Mouse (Mus musculus) right cerebral cortex, postnatal 4 days (tissue): ENCODE results near the gene Dhcr24.

ENCODE experiments used
- DNase-seq: peaks from one replicate; pipeline ENCODE4 v3.0.0-alpha.2; 2022

Dhcr24 gene

GRCm38 (mm10) chr4:106562006-106562405 is 1.2 kb downstream of the Dhcr24 start:
- DNase-seq = no peak

- no peak for DNase-seq
Observed at GRCm38 (mm10) chr4:106562837-106563790, 2.3 kb downstream of the Dhcr24 start.

- DNase-seq = no peak
Observed at GRCm38 (mm10) chr4:106564161-106564560, 3.3 kb downstream of the Dhcr24 start.

- DNase-seq = no peak
Observed at GRCm38 (mm10) chr4:106569680-106570079, 8.8 kb downstream of the Dhcr24 start.

- no peak for DNase-seq
Observed at GRCm38 (mm10) chr4:106571081-106571724, 10.4 kb downstream of the Dhcr24 start.

GRCm38 (mm10) chr4:106575022-106575421 is 14.2 kb downstream of the Dhcr24 start:
- no peak for DNase-seq

GRCm38 (mm10) chr4:106577511-106577910 is 16.7 kb downstream of the Dhcr24 start:
- DNase-seq = no peak

GRCm38 (mm10) chr4:106581176-106581864 is 20.5 kb downstream of the Dhcr24 start:
- no peak for DNase-seq

GRCm38 (mm10) chr4:106581865-106582204 is 21.0 kb downstream of the Dhcr24 start:
- no peak for DNase-seq

GRCm38 (mm10) chr4:106582428-106583153 is 21.8 kb downstream of the Dhcr24 start:
- no peak for DNase-seq

- no peak for DNase-seq
Observed at GRCm38 (mm10) chr4:106584665-106585064, 23.8 kb downstream of the Dhcr24 start.

- no peak for DNase-seq
Observed at GRCm38 (mm10) chr4:106587075-106587474, 26.2 kb downstream of the Dhcr24 start.

- DNase-seq = no peak
Observed at GRCm38 (mm10) chr4:106590142-106590541, 29.3 kb downstream of the Dhcr24 start.

- DNase-seq = no peak
Observed at GRCm38 (mm10) chr4:106590871-106591270, 30.0 kb downstream of the Dhcr24 start.

GRCm38 (mm10) chr4:106593636-106594035 is 32.8 kb downstream of the Dhcr24 start:
- no peak for DNase-seq

GRCm38 (mm10) chr4:106596200-106596599 is 35.4 kb downstream of the Dhcr24 start:
- no peak for DNase-seq

- DNase-seq = no peak
Observed at GRCm38 (mm10) chr4:106597055-106597454, 36.2 kb downstream of the Dhcr24 start.

- no peak for DNase-seq
Observed at GRCm38 (mm10) chr4:106597741-106598140, 36.9 kb downstream of the Dhcr24 start.

GRCm38 (mm10) chr4:106599415-106599814 is 38.6 kb downstream of the Dhcr24 start:
- no peak for DNase-seq

- no peak for DNase-seq
Observed at GRCm38 (mm10) chr4:106600770-106601169, 39.9 kb downstream of the Dhcr24 start.

GRCm38 (mm10) chr4:106606639-106607554 is 46.1 kb downstream of the Dhcr24 start:
- DNase-seq = no peak

- no peak for DNase-seq
Observed at GRCm38 (mm10) chr4:106607905-106608304, 47.1 kb downstream of the Dhcr24 start.
